Mouse (Mus musculus) T-helper 1 cell (primary cell): ENCODE measurements around the gene Cracr2b.

ENCODE experiments used
- in situ Hi-C: fragments of 300-600 bp; cut with MboI, MseI; formaldehyde crosslinking; loops from one replicate; pipeline ENCODE4 v1.15.1; 2025; ENCODE audit warnings: high pct_unique_total_duplicates

Gene Cracr2b

DNA sequence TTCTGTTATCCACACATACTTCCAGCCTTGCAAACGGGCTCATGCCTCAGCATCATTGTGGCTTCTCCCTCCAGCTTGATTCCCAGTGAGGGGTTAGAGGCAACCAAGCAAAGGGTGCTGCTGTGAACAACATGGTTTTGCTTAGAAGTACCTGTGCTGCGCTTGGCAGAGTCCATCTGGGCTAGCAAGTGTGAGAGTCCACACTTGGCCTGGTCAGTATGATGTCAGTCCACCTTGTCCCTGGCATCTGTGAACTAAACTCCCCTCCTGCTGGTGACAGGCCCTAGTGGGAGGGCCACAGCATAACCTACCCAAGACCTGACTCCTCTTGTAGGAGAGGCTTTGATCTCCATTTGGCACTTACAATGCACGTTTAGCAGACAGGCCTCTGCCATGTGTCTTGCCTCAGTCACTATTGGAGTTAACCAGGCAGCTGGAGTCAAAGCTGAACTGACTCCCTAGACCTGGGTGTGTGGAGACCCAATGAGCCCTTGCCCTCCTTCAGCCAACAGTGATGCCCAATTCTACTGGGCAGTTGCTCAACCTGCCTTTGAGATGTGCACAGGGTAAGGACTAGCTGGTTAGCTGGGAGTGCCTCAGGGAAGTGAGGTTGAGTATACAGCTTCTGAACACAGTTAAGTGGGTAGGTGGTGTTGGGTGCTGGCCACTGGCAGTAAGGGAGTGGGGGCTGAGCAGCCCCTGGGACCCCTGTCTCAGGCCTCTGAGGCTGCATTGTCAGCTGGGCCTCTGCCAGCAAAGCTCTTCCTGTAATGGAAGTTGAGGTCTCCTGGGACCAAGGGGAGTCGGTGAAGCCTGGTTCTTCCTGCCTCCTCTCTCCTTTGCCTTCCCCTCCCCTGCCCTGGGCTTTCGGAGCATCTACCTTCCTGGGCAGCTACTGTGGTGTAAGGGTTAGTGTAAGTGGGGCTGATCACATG, 23.6 kb downstream of the Cracr2b start:
- in situ Hi-C loops: loop anchor here (5.0 kb wide), 3 partner anchors 38 to 273 kb away; no protein-coding TSS in a partner anchor

DNA sequence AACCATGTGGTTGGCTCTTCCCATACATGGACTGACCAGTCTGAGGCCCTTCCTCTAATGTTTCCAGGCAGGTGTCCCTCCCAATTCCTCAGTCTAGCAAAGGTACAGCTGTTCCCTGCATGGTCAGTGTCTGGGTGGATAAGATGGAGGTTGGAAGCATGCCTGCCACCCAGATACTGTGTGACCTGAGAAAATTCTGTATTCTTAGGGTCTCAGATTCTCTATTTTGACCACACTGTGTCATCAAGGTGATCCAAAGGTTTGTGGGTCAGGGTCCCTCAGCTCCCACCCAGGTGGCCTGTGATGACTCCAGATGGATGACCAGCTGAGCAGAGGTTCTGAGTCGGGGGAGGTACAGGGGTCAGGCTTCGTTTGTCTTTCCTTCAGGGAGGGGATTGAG, 24.3 kb downstream of the Cracr2b start:
- in situ Hi-C loops: loop anchor here (5.0 kb wide), 2 partner anchors 37 to 272 kb away; no protein-coding TSS in a partner anchor

DNA sequence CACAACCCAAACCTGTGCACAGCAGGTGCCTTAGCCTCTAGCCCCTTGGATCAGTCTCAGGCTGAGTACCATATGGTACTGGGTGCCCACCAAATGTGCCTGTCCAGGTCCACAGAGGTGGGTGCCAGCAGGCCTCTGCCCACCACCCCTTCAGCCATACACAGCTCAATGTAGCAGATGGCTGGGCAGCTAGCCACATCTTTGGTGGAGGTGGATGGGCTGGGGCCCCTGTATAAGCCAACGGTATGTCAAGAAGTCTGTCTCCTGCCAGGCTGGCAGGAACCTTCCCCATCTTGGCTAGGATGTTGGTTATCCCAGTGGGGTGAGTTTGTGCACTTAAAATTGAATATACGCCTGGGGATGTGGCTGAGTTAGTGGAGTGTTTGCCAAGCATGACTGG, 24.7 kb downstream of the Cracr2b start:
- in situ Hi-C loops: loop anchor here (5.0 kb wide), 2 partner anchors 37 to 272 kb away; no protein-coding TSS in a partner anchor

DNA sequence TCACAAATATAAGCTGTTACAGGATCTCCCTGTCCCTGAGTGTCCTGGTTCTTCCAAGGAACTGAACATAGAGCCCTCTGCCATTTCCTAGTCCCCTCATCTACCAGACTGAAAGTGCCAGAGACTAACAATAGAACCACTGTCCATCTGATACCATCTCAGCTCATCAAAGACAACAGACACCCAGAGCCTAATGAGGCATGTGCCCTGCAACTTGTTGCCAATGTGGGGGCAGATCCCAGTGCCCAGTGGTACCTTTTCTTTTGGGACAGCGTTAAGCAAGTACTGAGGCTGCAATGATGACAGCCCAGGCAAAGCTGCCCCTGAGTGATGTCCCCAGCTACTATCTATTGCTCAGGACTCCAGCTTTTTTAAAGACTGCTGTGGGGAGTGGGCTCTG, 25.3 kb downstream of the Cracr2b start:
- in situ Hi-C loops: loop anchor here (5.0 kb wide), 2 partner anchors 36 to 271 kb away; no protein-coding TSS in a partner anchor

DNA sequence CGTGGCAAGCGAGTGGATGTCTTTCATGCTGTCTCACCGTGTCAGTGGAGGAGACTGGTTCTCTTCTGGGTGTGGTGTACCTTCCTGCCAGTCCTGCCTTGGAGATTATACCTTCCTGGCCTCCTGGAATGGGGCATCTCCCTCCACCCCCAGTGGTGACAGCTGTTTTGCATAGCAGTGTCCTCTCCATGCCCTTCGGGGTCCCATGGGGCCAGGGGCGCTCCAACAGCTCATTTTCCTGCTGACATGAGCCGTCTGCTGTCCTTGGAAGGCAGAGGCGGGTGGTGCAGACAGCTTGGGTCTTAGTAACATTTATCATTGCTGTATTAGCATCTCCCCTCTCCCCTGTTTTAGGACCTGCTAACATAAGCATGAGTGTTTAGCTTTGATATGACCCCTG, 26.2 kb downstream of the Cracr2b start:
- in situ Hi-C loops: loop anchor here (5.0 kb wide), 2 partner anchors 35 to 270 kb away; no protein-coding TSS in a partner anchor

DNA sequence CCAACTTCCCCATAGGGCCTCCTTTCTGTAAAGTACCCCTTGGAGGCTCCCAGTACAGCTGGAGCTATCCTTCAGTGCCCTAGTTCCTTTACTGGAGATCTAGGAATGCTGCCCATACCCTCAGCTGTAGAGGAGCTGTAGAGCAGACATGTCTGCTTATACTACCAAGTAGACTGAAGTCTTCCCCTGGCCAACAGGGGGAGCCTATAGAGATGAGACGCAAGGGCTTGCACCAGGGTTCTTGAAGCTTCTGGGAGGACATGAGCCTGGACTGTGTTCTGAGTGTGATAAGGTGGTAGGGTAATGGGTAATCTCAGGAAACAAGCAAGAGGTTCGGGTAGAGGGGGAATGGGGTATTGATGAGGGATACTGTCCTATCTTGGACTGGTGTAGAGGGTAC, 30.3 kb downstream of the Cracr2b start:
- in situ Hi-C loops: no loop called here

DNA sequence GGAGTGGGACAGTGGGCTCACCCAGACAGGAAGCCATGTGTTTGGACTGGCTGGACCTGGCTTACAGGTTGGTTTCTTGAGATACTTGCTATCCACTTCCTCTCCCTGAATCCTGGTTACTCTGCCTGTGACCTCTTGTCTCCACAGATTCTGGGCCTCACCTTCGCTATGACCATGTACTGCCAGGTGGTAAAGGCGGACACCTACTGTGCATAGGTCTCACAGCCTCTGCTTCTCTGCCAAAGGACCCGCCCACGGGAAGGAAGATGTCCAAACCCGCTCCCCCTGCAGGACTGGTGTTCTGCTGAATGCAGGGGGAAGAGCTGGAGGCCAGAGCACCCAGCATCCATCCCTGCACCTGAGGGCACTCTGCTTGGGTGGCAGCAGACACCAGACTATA, 31.8 kb downstream of the Cracr2b start:
- in situ Hi-C loops: no loop called here

DNA sequence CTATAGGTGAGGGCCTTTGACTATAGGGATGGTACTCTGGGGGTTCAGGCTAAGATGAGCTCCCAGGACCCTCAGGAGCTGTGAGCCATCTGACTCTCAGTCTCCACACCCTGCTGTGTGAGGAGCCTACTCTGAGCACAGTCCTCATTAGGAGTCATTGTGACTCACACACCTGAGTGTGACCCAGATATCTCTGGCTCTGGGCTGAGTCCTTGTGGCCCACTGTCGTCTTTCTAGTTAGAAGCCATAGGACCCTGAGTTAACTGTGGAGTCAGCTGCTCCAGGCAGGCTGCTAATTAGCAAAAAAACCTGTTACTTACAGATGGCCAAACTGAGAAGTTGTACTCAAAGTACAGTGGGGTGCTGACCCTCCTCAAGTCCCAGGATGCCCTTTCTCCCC, 32.8 kb downstream of the Cracr2b start:
- in situ Hi-C loops: no loop called here

DNA sequence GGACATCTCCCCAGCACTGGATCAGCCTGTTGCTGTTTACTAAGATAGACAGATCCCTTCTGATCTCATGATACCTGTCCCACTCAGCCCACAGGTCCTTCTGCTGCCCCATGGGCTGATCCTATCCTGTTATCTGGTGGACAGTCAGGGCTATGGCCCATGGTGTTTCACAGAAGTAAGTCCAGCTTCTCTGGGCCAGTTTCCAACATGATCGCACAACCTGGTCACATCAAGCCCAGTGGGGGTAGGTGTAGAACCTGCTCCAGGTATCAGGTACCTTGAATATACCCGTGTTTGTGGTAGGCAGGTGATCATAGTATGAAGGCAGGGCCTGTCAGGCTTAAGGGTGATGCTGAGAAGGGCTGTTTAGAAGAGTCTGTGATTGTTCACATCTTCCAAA, 34.5 kb downstream of the Cracr2b start:
- in situ Hi-C loops: no loop called here

DNA sequence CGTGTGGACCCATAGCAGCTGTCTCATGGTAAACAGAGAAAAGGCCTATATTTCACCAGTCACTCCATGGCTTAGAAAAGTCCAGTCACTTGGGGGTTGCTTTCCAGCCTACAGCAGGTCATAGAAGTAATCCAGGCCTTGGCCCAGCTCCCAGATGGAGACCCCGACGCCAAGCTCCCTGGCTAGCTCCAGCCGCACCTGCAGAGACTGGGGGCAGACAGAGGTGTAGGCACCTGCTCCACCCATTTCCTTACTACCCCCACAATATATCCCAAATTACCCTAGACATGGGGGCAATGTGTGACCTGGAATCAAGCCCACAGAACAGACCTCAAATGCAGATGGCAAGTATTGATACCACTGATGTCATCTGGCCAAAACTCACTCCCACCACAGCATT, 35.0 kb downstream of the Cracr2b start:
- in situ Hi-C loops: no loop called here

DNA sequence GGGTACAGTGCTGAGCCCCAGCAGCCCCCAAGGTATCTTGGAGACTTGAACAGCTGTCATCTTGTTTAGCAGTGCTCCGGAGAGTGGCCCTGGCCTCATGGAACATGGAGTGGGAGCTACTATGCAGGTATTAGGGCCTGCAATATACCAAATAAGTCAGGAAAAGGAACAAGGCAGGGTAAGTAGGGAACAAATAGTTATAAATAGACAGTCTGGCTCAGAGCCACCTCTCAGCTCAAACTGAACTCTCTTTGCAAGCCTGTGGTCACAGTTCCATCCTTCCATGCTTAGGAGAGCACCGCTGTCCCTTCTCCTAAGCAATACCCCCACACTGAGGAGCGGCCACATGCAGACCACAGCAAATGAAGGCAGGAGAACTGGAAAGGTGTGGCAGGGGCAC, 36.7 kb downstream of the Cracr2b start:
- in situ Hi-C loops: no loop called here

DNA sequence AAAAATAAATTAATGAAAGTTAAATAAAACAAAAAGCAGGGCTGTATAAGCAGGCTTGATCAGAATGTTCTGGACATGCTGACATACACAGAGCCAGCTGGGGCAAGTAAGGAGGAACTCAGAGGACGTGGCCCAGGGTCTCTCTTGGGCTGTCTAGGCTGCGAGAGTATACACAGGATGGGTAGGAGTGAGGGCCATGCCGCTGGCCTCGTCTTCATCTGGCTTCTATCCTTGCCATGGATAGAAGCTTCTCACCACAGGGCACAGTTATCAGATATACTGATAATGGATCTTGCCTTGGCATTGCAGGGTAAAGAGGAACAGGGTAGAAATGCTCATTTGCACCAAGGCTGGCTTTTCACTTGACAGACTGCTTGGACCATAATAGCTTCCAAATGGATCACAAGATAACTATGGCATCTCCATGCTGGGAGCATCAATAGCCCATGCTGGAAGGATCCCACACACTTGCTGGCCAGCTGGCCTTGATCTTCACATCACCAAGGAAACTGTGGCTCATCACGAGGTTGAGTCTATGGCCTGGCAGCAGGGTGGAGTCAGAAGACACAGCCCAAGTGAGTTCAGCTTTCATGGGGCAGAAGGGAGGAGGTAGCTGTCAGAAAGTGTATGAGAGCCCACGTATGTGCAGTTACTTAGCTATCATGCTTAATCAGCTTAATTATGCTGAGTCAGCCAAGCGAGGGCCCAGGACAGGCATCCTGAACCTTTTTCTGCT, 41.1 kb downstream of the Cracr2b start:
- in situ Hi-C loops: no loop called here

DNA sequence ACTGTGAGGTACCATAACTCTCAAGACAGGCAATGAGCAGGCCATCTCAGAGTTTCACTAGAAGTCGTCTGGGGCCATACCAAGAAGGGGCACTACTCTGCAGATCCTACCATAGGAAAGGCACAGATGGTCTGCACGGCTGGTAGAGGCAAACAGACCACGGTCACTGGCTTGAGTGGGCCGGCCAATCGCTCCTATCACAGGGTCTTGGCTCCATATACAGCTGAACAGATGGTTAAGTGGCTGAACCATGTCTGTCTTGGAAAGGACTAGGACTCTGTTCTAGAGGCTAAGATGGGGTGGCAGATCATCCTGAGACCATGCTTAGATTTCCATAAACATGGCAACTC, 41.6 kb downstream of the Cracr2b start:
- in situ Hi-C loops: no loop called here

DNA sequence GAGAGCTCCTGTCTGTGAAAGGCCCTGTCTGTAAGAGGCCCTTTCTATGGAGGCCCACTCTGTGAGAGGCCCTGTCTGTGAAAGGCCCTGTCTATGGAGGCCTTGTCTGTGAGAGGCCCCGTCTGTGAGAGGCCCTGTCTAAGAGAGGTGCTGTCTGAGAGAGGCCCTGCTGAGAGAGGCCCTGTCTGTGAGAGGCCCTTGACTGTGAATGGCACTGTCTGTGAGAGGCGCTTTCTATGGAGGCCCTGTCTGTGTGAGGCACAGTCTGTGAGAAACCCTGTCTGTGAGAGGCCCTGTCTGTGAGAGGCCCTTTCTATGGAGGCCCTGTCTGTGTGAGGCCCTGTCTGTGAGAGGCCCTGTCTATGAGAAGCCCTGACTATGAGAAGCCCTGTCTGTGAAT, 45.4 kb downstream of the Cracr2b start:
- in situ Hi-C loops: no loop called here

DNA sequence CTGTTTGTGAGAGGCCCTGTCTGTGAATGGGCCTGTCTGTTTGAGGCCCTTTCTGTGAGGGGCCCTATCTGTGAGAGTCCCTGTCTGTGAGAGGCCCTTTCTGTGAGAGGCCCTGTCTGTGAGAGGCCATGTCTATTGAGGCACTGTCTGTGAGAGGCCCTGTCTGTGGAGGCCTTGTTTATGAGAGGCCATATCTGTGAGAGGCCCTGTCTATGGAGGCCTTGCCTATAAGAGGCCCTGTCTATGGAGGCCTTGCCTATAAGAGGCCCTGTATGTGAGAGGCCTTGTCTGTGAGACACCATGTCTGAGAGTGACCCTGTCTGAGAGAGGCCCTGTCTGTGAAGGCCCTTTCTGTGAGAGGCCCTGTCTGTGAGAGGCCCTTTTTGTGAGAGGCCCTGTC, 47.3 kb downstream of the Cracr2b start:
- in situ Hi-C loops: no loop called here

DNA sequence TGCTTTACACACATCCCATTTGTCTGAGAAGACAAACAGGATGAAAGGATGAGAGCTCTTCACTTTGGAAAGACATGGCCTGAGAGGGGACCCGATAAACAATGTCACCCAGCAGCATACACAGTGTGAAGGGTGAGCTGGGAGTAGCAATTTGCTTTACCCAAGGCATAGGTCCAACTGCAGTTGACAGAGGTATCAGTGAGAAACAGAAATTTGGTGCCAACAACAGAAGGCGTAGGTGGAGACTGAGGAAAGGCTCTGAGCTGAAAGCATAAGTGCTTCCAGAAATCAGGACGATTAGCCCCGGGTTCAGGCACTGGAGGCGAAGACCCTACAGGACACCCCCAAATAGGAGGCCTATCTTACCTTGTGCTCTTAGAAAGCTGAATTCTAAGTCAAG, 49.3 kb downstream of the Cracr2b start:
- in situ Hi-C loops: loop anchor here (10.0 kb wide), 1 partner anchor 1215 kb away; no protein-coding TSS in a partner anchor

DNA sequence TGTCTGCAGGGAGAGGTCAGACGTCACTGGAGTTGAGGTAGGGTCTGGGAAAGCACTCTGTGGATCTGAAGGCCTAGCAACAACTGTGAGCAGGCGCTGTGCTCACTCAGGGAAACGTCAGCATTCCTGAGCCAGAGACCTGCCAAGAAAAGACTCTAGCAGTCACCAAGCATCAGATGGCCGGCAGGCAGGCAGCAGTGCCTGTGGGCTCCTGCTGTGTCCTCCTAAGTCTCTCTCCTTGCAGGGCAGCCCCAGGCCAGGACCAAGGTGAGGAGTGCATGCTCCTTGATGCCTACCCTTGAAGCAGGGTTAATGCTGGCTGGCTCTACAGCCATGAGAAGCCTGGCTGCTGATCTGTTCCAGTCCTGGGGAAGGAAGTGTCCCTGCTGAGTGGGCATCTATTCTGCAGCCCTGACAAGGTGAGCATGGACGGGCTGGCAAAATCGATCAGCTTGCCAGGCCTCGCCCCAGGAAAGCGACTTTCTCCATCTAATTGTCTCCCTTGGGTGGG, 49.8 kb downstream of the Cracr2b start:
- in situ Hi-C loops: loop anchor here (10.0 kb wide), 1 partner anchor 1214 kb away; no protein-coding TSS in a partner anchor
